In the genomic region with DNA sequence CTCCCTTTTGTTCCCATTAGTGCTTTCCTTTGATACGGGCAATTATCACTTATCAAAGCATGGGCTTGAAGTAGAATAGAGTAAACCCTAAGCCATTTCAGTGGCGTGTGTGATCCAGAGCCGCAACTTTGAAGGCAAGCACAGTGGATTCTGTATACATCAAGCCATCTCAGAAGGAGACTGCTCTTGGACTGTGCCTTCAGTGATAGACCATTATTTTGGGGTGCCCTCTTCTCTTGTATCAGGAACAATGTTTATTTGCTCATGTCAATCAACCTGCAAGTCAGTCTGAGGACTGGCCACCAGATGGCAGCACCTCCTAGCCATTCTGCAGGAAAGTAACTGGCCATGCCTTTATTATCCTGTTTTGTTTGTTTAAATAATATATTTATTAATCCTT, we compare ENCODE assay signal across 10 mouse cellular contexts. TPM values are rescaled to one million over a fixed set of nuclear protein-coding genes. Genes with fewer than 3 reads are reported as not detected.
DNase-seq lines count a peak whose midpoint lies in the region; ATAC-seq lines count a peak whose summit lies in the region.
"Had no signal": no experiment of that assay in that cellular context is flagged by ENCODE, and none has a peak within 500 bp of the region (broad histone marks: within the 10 kb centered on the region; RNA-seq: fewer than 3 reads in every experiment).

No protein-coding gene starts in this region.

- intact Hi-C loops in left cerebral cortex, postnatal 10 days (cut with DNase I), result loop anchor here (5.0 to 10.0 kb wide), 3 partner anchors 142 to 242 kb away; no protein-coding TSS in a partner anchor

- no peaks in the 10 kb centered on the region for H3K9me3 ChIP-seq in heart, embryonic 10.5 days
- no peaks in the 10 kb centered on the region for H3K9me3 ChIP-seq in hindbrain, embryonic 13.5 days
- H3K9me3 ChIP-seq in midbrain, embryonic 13.5 days, result no peaks in the 10 kb centered on the region

- peak; percentile 63 for DNase-seq in heart, adult 8-10 months (ENCODE audit: low spot score)
- no peak for DNase-seq in heart, embryonic 10.5 days (ENCODE audit: low spot score)
- DNase-seq in adrenal gland, adult 8-10 months, result peak; percentile 22
- peak; percentile 35 for DNase-seq in embryo, embryonic 11.5 days (ENCODE audit: low read depth, low spot score)
- DNase-seq in left cerebral cortex, postnatal 10 days (ENCODE audit: extremely low spot score in 1 of 2, low spot score in 2 of 2), result peak; percentile 39 to 71
- DNase-seq in spleen, postnatal 14 days (ENCODE audit: low spot score in 2 of 2), result peak; percentile 69 to 82

- H3K4me1 ChIP-seq in heart, embryonic 10.5 days, result no peaks in the 10 kb centered on the region
- H3K4me1 ChIP-seq in hindbrain, embryonic 13.5 days (replicated peaks), result no peaks in the 10 kb centered on the region
- no peaks in the 10 kb centered on the region for H3K4me1 ChIP-seq in midbrain, embryonic 13.5 days (replicated peaks)

- H3K27ac ChIP-seq in heart, embryonic 10.5 days, result no peak overlapping the region
- no peak overlapping the region for H3K27ac ChIP-seq in hindbrain, embryonic 13.5 days
- H3K27ac ChIP-seq in midbrain, embryonic 13.5 days, result no peak overlapping the region

- H3K36me3 ChIP-seq in heart, embryonic 10.5 days, result no peaks in the 10 kb centered on the region
- H3K36me3 ChIP-seq in hindbrain, embryonic 13.5 days, result 0 out of 2 replicates have a peak, but pooled peaks cover 2% of the 10 kb centered on the region
- no peaks in the 10 kb centered on the region for H3K36me3 ChIP-seq in midbrain, embryonic 13.5 days

- ATAC-seq in hindbrain, embryonic 13.5 days (ENCODE audit: low FRiP score), result peak; percentile 58
- ATAC-seq in midbrain, embryonic 13.5 days, result peak; percentile 57; the same call in 1 of the 2 replicates

- 48% methylated on average over 3 of the region's 3 CpGs for WGBS in heart, embryonic 10.5 days
- 63% methylated on average over 3 of the region's 3 CpGs for WGBS in hindbrain, embryonic 13.5 days
- WGBS in midbrain, embryonic 13.5 days, result 59% methylated on average over 3 of the region's 3 CpGs

- no peaks in the 10 kb centered on the region for H3K27me3 ChIP-seq in heart, embryonic 10.5 days (ENCODE audit: insufficient read depth, poor library complexity, severe bottlenecking)
- H3K27me3 ChIP-seq in hindbrain, embryonic 13.5 days, result no peaks in the 10 kb centered on the region
- H3K27me3 ChIP-seq in midbrain, embryonic 13.5 days, result no peaks in the 10 kb centered on the region

- H3K9ac ChIP-seq in hindbrain, embryonic 13.5 days, result no peak overlapping the region
- H3K9ac ChIP-seq in midbrain, embryonic 13.5 days (replicated peaks), result no peak overlapping the region

- H3K4me3 ChIP-seq in heart, embryonic 10.5 days, result no peak overlapping the region
- H3K4me3 ChIP-seq in hindbrain, embryonic 13.5 days, result no peak overlapping the region
- H3K4me3 ChIP-seq in midbrain, embryonic 13.5 days (replicated peaks), result no peak overlapping the region

- H3K4me2 ChIP-seq in hindbrain, embryonic 13.5 days, result no peak overlapping the region
- no peak overlapping the region for H3K4me2 ChIP-seq in midbrain, embryonic 13.5 days (replicated peaks)

RNA-seq across cellular contexts. Expression of gene Eddm3b, which starts 11.0 kb away (rescaled TPM):
- total RNA-seq in heart, adult 8-10 months (2022), result not detected
- polyA plus RNA-seq in heart, embryonic 10.5 days (2016; fragmentation: Nextera tagmentation; extraction: Ambion mirVana), result 0.13 TPM in 1 of 2 replicates, not detected in the other
- total RNA-seq in adrenal gland, adult 8-10 months (2022), result not detected
- polyA plus RNA-seq in hindbrain, embryonic 13.5 days (2015; fragmentation: Nextera tagmentation; extraction: Ambion mirVana), result not detected in 2 replicates
- not detected for total RNA-seq in left cerebral cortex, postnatal 10 days (2021)
- polyA plus RNA-seq in midbrain, embryonic 13.5 days (2015; fragmentation: Nextera tagmentation; extraction: Ambion mirVana), result not detected in 2 replicates
- total RNA-seq: hematopoietic stem cell, adult 5-6 weeks had no signal
- polyA plus RNA-seq: stomach, embryonic 16.5 days had no signal

RNA-seq across cellular contexts. Expression of gene Ang, which starts 12.3 kb away (rescaled TPM):
- 1 to 10 TPM; 3.6 to 9.2 (median 4.9) TPM for total RNA-seq in heart, adult 8-10 months (2022)
- polyA plus RNA-seq in heart, embryonic 10.5 days (2016; fragmentation: Nextera tagmentation; extraction: Ambion mirVana), result 1.8 and 3.0 TPM in 2 replicates
- total RNA-seq in adrenal gland, adult 8-10 months (2022), result 1 to 10 TPM; 5.4 to 7.4 (median 6.4) TPM
- polyA plus RNA-seq in hindbrain, embryonic 13.5 days (2015; fragmentation: Nextera tagmentation; extraction: Ambion mirVana), result 4.1 and 4.4 TPM in 2 replicates
- total RNA-seq in left cerebral cortex, postnatal 10 days (2021), result 1 to 10 TPM; 2.5 to 3.7 TPM
- polyA plus RNA-seq in midbrain, embryonic 13.5 days (2015; fragmentation: Nextera tagmentation; extraction: Ambion mirVana), result 2.2 and 2.6 TPM in 2 replicates
- total RNA-seq: hematopoietic stem cell, adult 5-6 weeks had no signal

RNA-seq across cellular contexts. Expression of gene Rnase4, which starts 12.3 kb away (rescaled TPM):
- total RNA-seq in heart, adult 8-10 months (2022), result 10 to 100 TPM; 38.7 to 52.9 (median 46.5) TPM
- polyA plus RNA-seq in heart, embryonic 10.5 days (2016; fragmentation: Nextera tagmentation; extraction: Ambion mirVana), result 6.3 and 8.9 TPM in 2 replicates
- 10 to 100 TPM; 48.1 to 69.1 (median 54.7) TPM for total RNA-seq in adrenal gland, adult 8-10 months (2022)
- polyA plus RNA-seq in hindbrain, embryonic 13.5 days (2015; fragmentation: Nextera tagmentation; extraction: Ambion mirVana), result 15.3 and 17.5 TPM in 2 replicates
- 10 to 100 TPM; 11.2 to 14.0 TPM for total RNA-seq in left cerebral cortex, postnatal 10 days (2021)
- 7.4 and 10.6 TPM in 2 replicates for polyA plus RNA-seq in midbrain, embryonic 13.5 days (2015; fragmentation: Nextera tagmentation; extraction: Ambion mirVana)

RNA-seq across cellular contexts. Expression of gene Rnase6, which starts 20.5 kb away (rescaled TPM):
- under 1 TPM; 0.16 to 0.63 (median 0.33) TPM for total RNA-seq in heart, adult 8-10 months (2022)
- 0.14 and 0.87 TPM in 2 replicates for polyA plus RNA-seq in heart, embryonic 10.5 days (2016; fragmentation: Nextera tagmentation; extraction: Ambion mirVana)
- 1 to 10 TPM; 1.4 to 4.0 (median 2.1) TPM for total RNA-seq in adrenal gland, adult 8-10 months (2022)
- 0.25 and 0.47 TPM in 2 replicates for polyA plus RNA-seq in hindbrain, embryonic 13.5 days (2015; fragmentation: Nextera tagmentation; extraction: Ambion mirVana)
- not detected for total RNA-seq in left cerebral cortex, postnatal 10 days (2021)
- polyA plus RNA-seq in midbrain, embryonic 13.5 days (2015; fragmentation: Nextera tagmentation; extraction: Ambion mirVana), result 0.30 and 0.41 TPM in 2 replicates

RNA-seq across cellular contexts. Expression of gene Olfr750, which starts 29.0 kb away (rescaled TPM):
- total RNA-seq in heart, adult 8-10 months (2022), result not detected
- polyA plus RNA-seq in heart, embryonic 10.5 days (2016; fragmentation: Nextera tagmentation; extraction: Ambion mirVana), result not detected in 2 replicates
- total RNA-seq in adrenal gland, adult 8-10 months (2022), result not detected
- 0.05 TPM in 1 of 2 replicates, not detected in the other for polyA plus RNA-seq in hindbrain, embryonic 13.5 days (2015; fragmentation: Nextera tagmentation; extraction: Ambion mirVana)
- not detected for total RNA-seq in left cerebral cortex, postnatal 10 days (2021)
- 0.03 TPM in 1 of 2 replicates, not detected in the other for polyA plus RNA-seq in midbrain, embryonic 13.5 days (2015; fragmentation: Nextera tagmentation; extraction: Ambion mirVana)
- total RNA-seq: hematopoietic stem cell, adult 5-6 weeks had no signal
- polyA plus RNA-seq: stomach, embryonic 16.5 days had no signal
